Mouse (Mus musculus): ENCODE data around the gene Crmp1.

Crmp1 gene

GRCm38 (mm10) chr5:37241651-37242151 is at the start of gene Crmp1:
Gene Crmp1, plus strand, starts transcription at chr5:37241940.
- DNase-seq, result peak; percentile 91

- no peak for DNase-seq
These were observed 45.5 kb upstream of the Crmp1 start for GRCm38 (mm10) chr5:37196196-37196595.

DNA sequence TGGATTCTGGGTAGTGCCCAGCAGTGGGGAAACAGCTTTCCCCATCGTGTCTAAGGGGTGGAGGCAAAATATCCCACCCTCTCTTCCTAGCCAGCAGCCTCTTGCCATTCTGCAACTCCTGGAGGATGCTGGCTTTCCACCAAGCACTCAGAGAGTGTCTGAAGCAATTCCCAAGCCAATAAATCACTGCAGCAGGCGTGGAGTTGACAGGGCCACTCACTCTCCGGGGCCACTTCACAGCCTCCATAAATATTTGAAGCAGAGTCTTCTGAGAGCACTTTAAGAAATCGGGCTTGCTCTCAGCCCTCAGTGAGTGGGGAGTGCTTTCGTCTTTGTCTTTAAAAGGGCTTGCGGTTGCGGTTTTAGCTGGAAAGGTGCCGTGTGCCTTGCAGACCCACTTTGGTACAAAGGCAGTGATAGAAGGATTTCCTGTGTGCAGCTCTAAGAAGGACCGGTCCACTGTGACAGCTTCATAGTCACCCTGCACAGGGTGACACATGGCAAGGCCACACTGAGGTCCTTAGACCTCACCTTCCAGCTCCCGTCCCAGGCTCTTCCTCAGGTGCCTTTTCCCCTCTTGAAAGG is 45.0 kb upstream of the Crmp1 start:
- no peak for DNase-seq

GRCm38 (mm10) chr5:37197423-37197822 is 44.3 kb upstream of the Crmp1 start:
- DNase-seq, result no peak

- no peak for DNase-seq
These were observed 43.6 kb upstream of the Crmp1 start for GRCm38 (mm10) chr5:37198011-37198688.

DNA sequence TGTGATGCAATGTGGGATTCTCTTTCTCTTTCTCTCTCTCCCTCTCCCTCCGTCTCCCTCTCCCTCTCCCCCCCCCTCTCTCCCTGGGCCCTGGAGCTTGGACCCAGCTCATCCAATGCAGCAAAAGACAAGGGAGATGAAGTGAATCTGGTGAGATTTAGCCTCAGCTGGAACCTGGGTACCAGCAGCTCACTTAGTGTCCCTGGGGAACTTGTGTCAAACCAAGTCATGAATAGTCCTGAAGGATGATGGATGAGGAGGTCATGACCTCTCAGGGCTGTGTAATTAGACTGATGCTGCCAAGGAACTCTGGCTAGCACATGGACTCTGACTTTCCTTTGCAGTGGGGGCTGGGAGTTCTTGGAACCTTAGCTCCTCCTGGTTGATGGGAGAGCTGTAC is 39.5 kb upstream of the Crmp1 start:
- no peak for DNase-seq

GRCm38 (mm10) chr5:37204886-37205285 is 36.9 kb upstream of the Crmp1 start:
- no peak for DNase-seq

GRCm38 (mm10) chr5:37205420-37205819 is 36.3 kb upstream of the Crmp1 start:
- DNase-seq, result no peak

GRCm38 (mm10) chr5:37206364-37206763 is 35.4 kb upstream of the Crmp1 start:
- DNase-seq, result no peak

DNA sequence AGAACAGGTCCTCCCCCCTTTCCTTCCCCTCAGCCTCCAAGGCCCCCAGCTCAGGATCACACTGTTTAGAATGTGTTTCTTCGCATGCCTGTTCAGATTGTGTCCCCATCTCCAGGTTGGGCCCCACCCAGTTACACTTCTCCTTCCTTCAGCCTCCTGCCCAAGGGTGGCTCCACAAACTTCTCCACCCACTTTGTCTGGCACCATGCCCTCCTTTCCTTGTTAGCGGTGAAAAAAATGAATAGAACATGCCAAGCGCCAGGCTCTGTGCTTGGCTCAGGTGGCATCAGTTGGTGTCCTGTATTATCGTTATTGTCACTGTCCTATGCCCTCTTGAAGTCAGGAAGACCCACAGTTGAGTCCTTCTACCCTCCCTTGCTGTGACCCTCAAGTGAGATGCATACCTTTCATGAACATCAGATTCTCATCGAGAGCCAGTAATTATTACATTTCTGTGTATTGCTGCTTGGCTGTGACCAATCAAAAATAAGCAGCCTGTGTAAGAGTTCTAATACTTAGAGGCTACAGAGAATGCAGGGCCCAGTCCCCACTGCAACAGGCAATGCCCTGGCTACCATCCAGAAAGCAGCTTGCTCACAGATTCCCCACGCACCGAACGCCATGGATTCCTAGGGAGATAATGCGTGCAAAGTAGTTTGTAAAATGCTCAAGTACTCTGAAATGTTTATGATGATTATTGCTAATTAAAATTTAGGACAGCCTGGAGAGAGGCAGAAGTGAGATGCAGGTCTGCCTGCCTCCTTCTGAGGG is 28.6 kb upstream of the Crmp1 start:
- DNase-seq, result peak; percentile 59

DNA sequence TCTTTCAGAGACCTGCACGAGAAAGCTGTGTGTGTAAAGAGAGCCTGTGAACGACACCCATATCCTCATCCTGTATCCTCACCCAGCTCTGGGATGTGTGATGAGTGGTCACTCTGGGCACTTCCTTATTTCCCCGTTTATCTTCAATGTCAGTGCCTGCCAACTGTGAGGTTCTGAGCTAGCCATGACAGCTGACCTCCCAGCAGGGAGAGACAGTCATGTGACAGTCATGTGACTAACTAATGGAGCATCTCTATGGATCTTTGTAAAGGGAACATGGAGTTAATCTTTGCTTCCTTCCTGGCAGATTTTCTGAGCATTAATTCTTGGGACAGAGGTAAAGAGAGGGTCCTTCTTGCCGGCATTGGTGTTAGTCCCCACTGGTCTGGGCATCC is 28.0 kb upstream of the Crmp1 start:
- DNase-seq, result no peak

- no peak for DNase-seq
These were observed 27.1 kb upstream of the Crmp1 start for GRCm38 (mm10) chr5:37214614-37215013.

GRCm38 (mm10) chr5:37215276-37215675 is 26.5 kb upstream of the Crmp1 start:
- DNase-seq, result no peak

GRCm38 (mm10) chr5:37219615-37220014 is 22.1 kb upstream of the Crmp1 start:
- no peak for DNase-seq

DNA sequence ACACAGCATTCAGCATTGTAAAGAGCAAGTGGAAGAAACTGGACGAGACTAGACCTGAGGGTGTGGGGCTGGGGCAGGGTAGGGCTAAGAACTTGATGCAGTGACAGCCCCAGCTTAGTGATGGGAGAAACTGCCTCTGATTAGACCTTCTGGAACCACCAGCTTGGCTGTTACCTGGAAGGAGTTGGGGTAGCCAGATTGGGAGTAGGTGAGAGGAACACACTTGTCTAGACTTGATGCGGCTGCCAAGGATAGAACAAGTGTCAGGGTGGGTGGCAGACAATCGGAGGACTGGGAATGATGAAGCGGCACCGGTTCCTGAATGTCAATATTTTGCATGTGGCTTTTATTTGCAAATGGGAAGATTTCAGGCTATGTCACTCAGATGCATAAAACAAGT is 21.2 kb upstream of the Crmp1 start:
- peak; percentile 58 for DNase-seq

DNA sequence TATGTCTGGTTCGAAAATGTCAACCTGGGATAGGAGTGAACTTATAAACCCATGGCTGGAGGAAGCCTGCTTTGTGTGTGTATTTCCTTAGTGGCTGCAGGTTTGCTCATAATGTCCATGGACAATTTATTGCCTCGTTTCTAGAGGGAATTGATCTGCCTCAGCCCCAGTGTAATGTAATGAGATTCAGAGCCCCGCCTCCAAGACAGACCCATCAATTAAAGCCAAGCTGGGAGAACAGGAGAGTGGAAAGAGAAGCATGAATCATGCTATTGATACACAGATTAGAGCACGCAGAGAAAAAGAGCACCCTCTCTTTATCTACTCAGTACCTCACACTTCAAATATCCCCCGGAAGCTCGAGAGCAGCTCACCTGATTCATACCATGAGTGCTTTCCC is 20.2 kb upstream of the Crmp1 start:
- DNase-seq, result no peak

DNA sequence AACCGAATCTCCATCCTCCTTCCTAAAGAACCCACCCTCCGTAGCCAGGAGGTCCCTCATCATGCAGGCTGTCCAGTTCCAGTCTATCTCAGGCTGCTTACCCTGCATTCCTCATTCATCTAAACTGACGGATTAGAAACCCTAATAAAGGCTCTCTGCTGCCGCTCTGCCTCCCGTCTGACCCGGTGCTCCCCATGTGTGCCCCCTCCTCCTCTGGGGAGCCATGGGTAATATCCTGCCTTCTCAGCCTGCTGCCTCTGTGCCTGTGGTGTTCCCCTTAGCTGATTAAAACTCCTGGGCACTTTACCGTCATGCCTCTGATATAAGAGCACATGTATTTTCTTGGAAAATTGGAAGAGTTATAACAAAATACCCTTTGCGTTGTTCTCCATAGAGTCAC is 19.4 kb upstream of the Crmp1 start:
- DNase-seq, result no peak

- no peak for DNase-seq
These were observed 16.0 kb upstream of the Crmp1 start for GRCm38 (mm10) chr5:37225708-37226107.

DNA sequence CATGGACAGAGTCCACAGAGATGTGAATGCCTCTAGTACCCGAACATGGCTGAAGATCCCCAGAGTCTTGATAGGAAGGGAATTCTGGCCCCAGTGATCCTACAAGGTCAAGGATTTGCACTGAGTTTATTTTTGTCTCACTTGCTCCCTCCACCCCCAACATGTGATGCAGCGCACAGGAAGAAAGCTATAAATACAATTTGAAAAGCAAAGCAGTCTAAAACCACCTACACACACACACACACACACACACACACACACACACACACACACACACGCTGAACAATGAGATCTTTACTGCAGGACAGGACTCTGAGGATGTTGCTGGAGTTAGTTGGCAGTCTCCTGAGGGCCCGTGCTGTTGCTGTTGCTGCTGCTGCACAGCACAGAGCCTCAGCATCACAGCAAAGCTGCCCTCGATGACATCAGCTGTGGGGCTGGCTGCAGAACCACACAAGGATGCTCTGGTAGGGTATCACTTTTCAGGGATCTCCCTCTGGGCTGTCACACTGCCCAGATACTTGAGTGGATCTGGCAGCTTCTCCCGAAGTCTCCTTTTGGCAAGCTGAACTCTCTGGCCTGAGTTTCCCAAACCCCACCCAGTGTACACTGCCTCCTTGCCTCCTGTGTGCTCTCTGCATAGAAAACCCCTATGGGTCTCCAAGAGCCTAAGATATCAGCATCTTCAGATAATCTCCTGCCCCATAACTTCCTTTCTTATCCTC is 13.6 kb upstream of the Crmp1 start:
- DNase-seq, result no peak

DNA sequence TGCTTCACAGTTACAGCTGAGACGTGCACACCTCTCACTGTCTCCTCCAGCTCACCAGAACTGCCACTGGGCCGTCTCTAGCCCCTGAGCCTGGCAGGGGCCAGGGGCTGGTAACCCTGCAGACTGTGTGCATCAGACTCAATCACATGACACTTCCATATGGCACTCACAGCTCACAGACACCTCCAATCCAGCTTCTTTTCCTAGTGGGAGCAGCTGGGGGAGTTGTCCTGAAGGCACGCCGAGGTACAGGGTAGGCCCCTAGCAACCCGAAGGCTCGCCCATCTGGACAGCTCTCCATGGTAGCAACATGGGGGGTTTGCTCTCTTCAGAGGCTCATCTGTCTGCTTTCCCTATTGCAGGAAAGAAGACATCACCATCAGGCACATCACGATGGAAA is 12.8 kb upstream of the Crmp1 start:
- no peak for DNase-seq

DNA sequence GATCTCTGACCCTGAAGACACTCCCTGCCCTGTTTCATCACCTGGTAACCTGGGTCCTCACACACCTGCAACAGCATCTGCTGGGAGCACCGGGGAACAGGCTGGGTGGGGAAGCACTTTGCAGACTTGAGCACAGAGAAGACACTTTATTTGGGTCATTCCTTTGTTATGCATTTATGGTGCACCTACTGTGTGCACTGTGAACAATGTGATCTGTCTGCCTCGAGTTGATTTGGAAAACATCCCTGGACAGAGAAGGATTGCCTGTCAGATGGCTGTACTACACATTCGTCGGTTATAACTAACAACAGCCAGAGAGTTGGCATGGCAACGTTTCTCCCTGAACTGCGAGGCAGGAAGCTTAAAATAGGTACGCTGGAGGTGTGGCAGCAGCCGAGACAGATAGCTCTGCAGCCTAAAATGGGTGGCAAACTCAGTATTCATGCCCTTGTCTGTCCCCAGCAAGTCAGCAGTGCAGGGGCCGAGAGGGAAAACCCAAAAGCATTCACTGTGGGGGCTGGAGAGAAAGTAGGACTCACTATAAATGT is 8.7 kb upstream of the Crmp1 start:
- peak; percentile 90 for DNase-seq

DNA sequence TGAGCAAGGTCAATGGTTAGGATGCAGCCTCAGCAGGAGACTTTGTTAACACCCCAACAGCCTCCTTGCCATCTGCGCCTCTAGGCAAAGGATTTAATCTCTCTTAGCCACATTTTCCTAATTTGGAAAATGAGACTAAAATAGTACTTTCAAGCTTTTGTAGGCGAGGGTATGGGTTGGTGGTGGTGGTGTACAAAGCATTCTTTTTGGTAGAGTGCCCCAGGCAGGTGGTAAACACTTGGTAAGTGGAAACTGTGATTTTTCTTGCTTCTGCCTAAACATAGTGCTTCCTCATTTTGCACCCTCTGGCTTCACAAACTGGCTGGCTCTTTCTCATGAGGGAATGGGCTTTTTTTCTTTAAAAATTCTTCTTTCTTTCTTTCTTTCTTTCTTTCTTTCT is 3.1 kb upstream of the Crmp1 start:
- no peak for DNase-seq

DNA sequence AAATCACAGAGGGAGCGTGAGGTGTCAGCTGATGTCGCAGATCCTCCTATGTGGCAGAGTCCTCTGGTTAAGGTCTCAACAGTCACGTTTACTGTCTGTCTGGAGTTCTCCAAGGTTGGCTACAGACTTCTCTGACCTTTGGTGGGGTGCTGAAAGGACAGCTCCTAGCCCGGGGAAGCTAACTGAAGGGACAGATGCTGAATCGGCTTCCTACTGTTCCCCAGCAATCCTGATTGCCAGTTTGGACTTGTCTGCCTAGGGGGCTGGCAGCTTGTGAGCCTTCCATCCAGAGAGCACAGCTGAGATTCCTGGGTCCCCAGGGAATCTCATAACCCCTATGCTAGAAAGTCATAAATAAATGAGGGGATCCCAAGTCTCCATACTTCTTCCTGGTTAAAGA is 1.2 kb upstream of the Crmp1 start:
- DNase-seq, result no peak

All from right cerebral cortex, adult 18-20 months (tissue).